Mouse (Mus musculus) left cerebral cortex, postnatal 36 days (tissue): ENCODE results near the gene Smg9. TPM values are rescaled to one million over a fixed set of nuclear protein-coding genes. Genes with fewer than 3 reads are reported as not detected.

Source experiments
- DNase-seq, 2 experiments: peaks; one replicate each; pipeline ENCODE4 v3.0.0; 2021 to 2022; ENCODE audit warnings: low spot score in 2 of 2, mixed read lengths in 1 of 2
- intact Hi-C: fragments of 180-260 bp; cut with DNase I; formaldehyde crosslinking; loops from one replicate; pipeline ENCODE4 v1.15.1; 2025
- total RNA-seq, 2 experiments: library from RNA; stranded (reverse); gene quantifications; 2 replicates each; pipeline ENCODE4 v1.2.3; 2021

Smg9 gene
- total RNA-seq, 2 experiments from 2014 or later: 39.6 to 51.1 TPM

GRCm38 (mm10) chr7:24431713-24432112 lies 32.3 kb downstream of the Smg9 start:
- intact Hi-C loops: no loop called here
- DNase-seq: no peak

GRCm38 (mm10) chr7:24435305-24435704 lies 35.9 kb downstream of the Smg9 start:
- intact Hi-C loops: no loop called here
- no peak for DNase-seq

- intact Hi-C loops: no loop called here
- peak; percentile 71 to 80 for DNase-seq
These were observed 38.6 kb downstream of the Smg9 start for GRCm38 (mm10) chr7:24437981-24438380.

- DNase-seq: no peak
- intact Hi-C loops: no loop called here
These were observed 39.8 kb downstream of the Smg9 start for GRCm38 (mm10) chr7:24439191-24439590.

- DNase-seq: no peak
- intact Hi-C loops: no loop called here
These were observed 40.5 kb downstream of the Smg9 start for GRCm38 (mm10) chr7:24439891-24440290.

- DNase-seq: no peak
- intact Hi-C loops: no loop called here
These were observed 42.4 kb downstream of the Smg9 start for GRCm38 (mm10) chr7:24441785-24442184.

GRCm38 (mm10) chr7:24442313-24442712 lies 42.9 kb downstream of the Smg9 start:
- intact Hi-C loops: no loop called here
- no peak for DNase-seq

- DNase-seq: peak in 1 of 2 experiments; percentile 28
- intact Hi-C loops: loop anchor here (2.0 kb wide), 1 partner anchor 35 kb away; no protein-coding TSS in a partner anchor
These were observed 46.0 kb downstream of the Smg9 start for GRCm38 (mm10) chr7:24445266-24445926.

GRCm38 (mm10) chr7:24446697-24447340 lies 47.4 kb downstream of the Smg9 start:
- peak; percentile 66 to 68 for DNase-seq
- intact Hi-C loops: no loop called here

- DNase-seq: peak in 1 of 2 experiments; percentile 50
- intact Hi-C loops: no loop called here
These were observed 49.5 kb downstream of the Smg9 start for GRCm38 (mm10) chr7:24448782-24449517.

GRCm38 (mm10) chr7:24450585-24451017 lies 51.2 kb downstream of the Smg9 start:
- no peak for DNase-seq
- intact Hi-C loops: no loop called here

GRCm38 (mm10) chr7:24451855-24452311 lies 52.5 kb downstream of the Smg9 start, which contains the start of gene Irgc1:
Gene Irgc1, minus strand, starts transcription at chr7:24452297.
- no peak for DNase-seq
- intact Hi-C loops: no loop called here

GRCm38 (mm10) chr7:24454199-24454598 lies 54.8 kb downstream of the Smg9 start:
- intact Hi-C loops: no loop called here
- no peak for DNase-seq

GRCm38 (mm10) chr7:24455726-24456125 lies 56.3 kb downstream of the Smg9 start:
- no peak for DNase-seq
- intact Hi-C loops: no loop called here

GRCm38 (mm10) chr7:24457726-24458370 lies 58.4 kb downstream of the Smg9 start:
- intact Hi-C loops: no loop called here
- no peak for DNase-seq

GRCm38 (mm10) chr7:24459440-24459839 lies 60.0 kb downstream of the Smg9 start:
- intact Hi-C loops: no loop called here

GRCm38 (mm10) chr7:24459843-24460242 lies 60.4 kb downstream of the Smg9 start:
- no peak for DNase-seq
- intact Hi-C loops: no loop called here

More at GRCm38 (mm10) chr7:24459440-24459839, 60.0 kb downstream of the Smg9 start:
- DNase-seq: no peak

- DNase-seq: no peak
- intact Hi-C loops: no loop called here
These were observed 62.1 kb downstream of the Smg9 start for GRCm38 (mm10) chr7:24461376-24462051.
